Mouse (Mus musculus) forebrain, postnatal 0 days (tissue): ENCODE measurements at regions not wholly inside any gene's neighbourhood (a gene's known extent, or its start where the extent isn't known, plus 50 kb on each side); places are given as distances from the start of the nearest gene placed in this dataset.

Source experiments
- ATAC-seq: fragments of 200-750 bp; cut with Nextera tagmentation; 2 replicates; pipeline ENCODE4 v1.8.0; 2017; ENCODE audit warnings: mild to moderate bottlenecking, moderate library complexity
- DNase-seq: peaks from one replicate; pipeline ENCODE4 v3.0.0-alpha.2; 2015
- H3K27ac ChIP-seq: fragments of 300-500 bp; sonication (generic); 2 replicates; pipeline ENCODE4 v1.5.1; 2014; ENCODE audit warnings: low read depth, mild to moderate bottlenecking, antibody characterized with exemption, low read length, moderate library complexity, mixed read lengths
- H3K27me3 ChIP-seq: fragments of 300-500 bp; sonication (generic); 2 replicates; pipeline ENCODE4 v1.6.1; 2014; ENCODE audit warnings: mild to moderate bottlenecking, low read length, mixed read lengths; ENCODE audit not compliant: insufficient read depth
- H3K36me3 ChIP-seq: fragments of 300-500 bp; sonication (generic); 2 replicates; pipeline ENCODE4 v1.6.1; 2014; ENCODE audit warnings: mild to moderate bottlenecking, moderate library complexity; ENCODE audit not compliant: insufficient read depth
- H3K4me1 ChIP-seq: fragments of 300-500 bp; sonication (generic); 2 replicates; pipeline ENCODE4 v1.6.1; 2014; ENCODE audit warnings: antibody characterized with exemption; ENCODE audit not compliant: insufficient read depth
- H3K4me2 ChIP-seq: fragments of 300-500 bp; sonication (generic); 2 replicates; pipeline ENCODE4 v1.6.1; 2014; ENCODE audit warnings: low read depth, mild to moderate bottlenecking, moderate library complexity
- H3K4me3 ChIP-seq: fragments of 300-500 bp; sonication (generic); 2 replicates; pipeline ENCODE4 v1.5.1; 2014; ENCODE audit warnings: low read depth, low read length, mixed read lengths
- H3K9ac ChIP-seq: fragments of 300-500 bp; sonication (generic); 2 replicates; pipeline ENCODE4 v1.6.1; 2014; ENCODE audit warnings: mild to moderate bottlenecking
- H3K9me3 ChIP-seq: fragments of 300-500 bp; sonication (generic); 2 replicates; pipeline ENCODE4 v1.6.1; 2016; ENCODE audit warnings: low read length
- CTCF ChIP-seq: sonication (generic); IDR thresholded peaks from 2 replicates; pipeline ENCODE4 v1.5.1; 2016; ENCODE audit warnings: antibody characterized with exemption, control low read depth, low read depth
- WGBS: fragments of 180-500 bp; shearing (Covaris S2); extraction: QIAGEN DNeasy Blood & Tissue Kit; methylation state at CpG from one replicate; pipeline ENCODE4 v1.1.7; 2014; 5-methylcytosine and 5-hydroxymethylcytosine counted together

- Histone ChIP-seq H3K36me3 (no peaks in the 10 kb centered on the region), H3K4me2 (no peak overlapping the region), H3K9me3 (no peaks in the 10 kb centered on the region), H3K4me1 (no peaks in the 10 kb centered on the region), H3K27ac (no peak overlapping the region), H3K27me3 (no peaks in the 10 kb centered on the region), H3K9ac (no peak overlapping the region), H3K4me3 (no peak overlapping the region)
- DNase-seq (no peak), ATAC-seq (no peak)
- TF ChIP-seq CTCF = no peak
- WGBS = 87% methylated on average over 5 of the region's 5 CpGs
These were observed 535.4 kb upstream of the Fam84a start for GRCm38 (mm10) chr12:14687263-14687662.

- no peak for DNase-seq
- no peak for TF ChIP-seq CTCF
- Histone ChIP-seq H3K4me1 (no peaks in the 10 kb centered on the region), H3K27ac (no peak overlapping the region), H3K9ac (no peak overlapping the region), H3K36me3 (no peaks in the 10 kb centered on the region), H3K27me3 (no peaks in the 10 kb centered on the region), H3K4me2 (no peak overlapping the region), H3K9me3 (no peaks in the 10 kb centered on the region), H3K4me3 (no peak overlapping the region)
- WGBS = 47% methylated on average over 3 of the region's 3 CpGs
- no peak for ATAC-seq
These were observed 524.4 kb upstream of the Fam84a start for GRCm38 (mm10) chr12:14676230-14676629.

- DNase-seq (peak; percentile 33), ATAC-seq (peak; percentile 68)
- 0 out of 2 replicates have a peak, but pooled peaks cover 3% of the 10 kb centered on the region for H3K4me1 ChIP-seq
- H3K4me3 ChIP-seq = no peak overlapping the region
- no peak overlapping the region for H3K9ac ChIP-seq
- 54% methylated on average over 2 of the region's 2 CpGs for WGBS
- H3K4me2 ChIP-seq = no peak overlapping the region
- no peak for TF ChIP-seq CTCF
- no peaks in the 10 kb centered on the region for H3K27me3 ChIP-seq
- H3K9me3 ChIP-seq = no peaks in the 10 kb centered on the region
- no peak overlapping the region for H3K27ac ChIP-seq
- H3K36me3 ChIP-seq = no peaks in the 10 kb centered on the region
These were observed 514.1 kb upstream of the Fam84a start for GRCm38 (mm10) chr12:14665909-14666308.
